Mouse (Mus musculus) olfactory bulb, adult 2 months (tissue): ENCODE measurements at regions not wholly inside any gene's neighbourhood (a gene's known extent, or its start where the extent isn't known, plus 50 kb on each side); places are given as distances from the start of the nearest gene placed in this dataset.
"Not testable (repeated sequence)": the region's sequence is repeated elsewhere in the genome, so short reads cannot be mapped to it uniquely, and the experiment has no call there.

ENCODE experiments used
- H3K27ac ChIP-seq: fragments of 200-500 bp; 2 replicates; pipeline ENCODE4 v1.5.1; 2012; ENCODE audit warnings: low read depth, low read length; ENCODE audit not compliant: insufficient read depth
- H3K4me1 ChIP-seq: fragments of 200-500 bp; 2 replicates; pipeline ENCODE4 v1.6.1; 2012; ENCODE audit warnings: low read length; ENCODE audit not compliant: control insufficient read depth, insufficient read depth
- H3K4me3 ChIP-seq: fragments of 200-500 bp; 2 replicates; pipeline ENCODE4 v1.5.1; 2012; ENCODE audit warnings: mild to moderate bottlenecking, low read depth, low read length, moderate library complexity; ENCODE audit not compliant: insufficient read depth
- CTCF ChIP-seq: fragments of 200-500 bp; IDR thresholded peaks from 2 replicates; pipeline ENCODE4 v1.5.1; 2012; ENCODE audit warnings: low read depth, mild to moderate bottlenecking, low read length, moderate library complexity; ENCODE audit not compliant: insufficient read depth
- POLR2A ChIP-seq: fragments of 200-500 bp; IDR thresholded peaks from 2 replicates; pipeline ENCODE4 v1.6.1; 2012; ENCODE audit warnings: mild to moderate bottlenecking, low read depth, low read length, moderate library complexity; ENCODE audit not compliant: insufficient read depth
- WGBS: fragments of 180-500 bp; shearing (Covaris S2); methylation state at CpG from one replicate; pipeline ENCODE4 v1.1.7; 2018; 5-methylcytosine and 5-hydroxymethylcytosine counted together

GRCm38 (mm10) chr16:76958597-76959392 lies 54.7 kb upstream of the Usp25 start:
- WGBS = 63% methylated on average over 7 of the region's 7 CpGs
- no peaks in the 10 kb centered on the region for H3K4me1 ChIP-seq
- TF ChIP-seq CTCF = no peak
- TF ChIP-seq POLR2A = no peak
- no peak overlapping the region for H3K27ac ChIP-seq
- H3K4me3 ChIP-seq = no peak overlapping the region

GRCm38 (mm10) chr16:76957491-76957890 lies 56.0 kb upstream of the Usp25 start:
- Histone ChIP-seq H3K4me3 (no peak overlapping the region), H3K4me1 (no peaks in the 10 kb centered on the region), H3K27ac (no peak overlapping the region)
- WGBS = 83% methylated on average over 3 of the region's 3 CpGs
- no peak for TF ChIP-seq POLR2A
- no peak for TF ChIP-seq CTCF

GRCm38 (mm10) chr16:76957090-76957489 lies 56.4 kb upstream of the Usp25 start:
- TF ChIP-seq POLR2A (no peak), CTCF (no peak)
- H3K4me3 ChIP-seq = no peak overlapping the region
- 89% methylated on average over 7 of the region's 7 CpGs for WGBS
- H3K4me1 ChIP-seq = no peaks in the 10 kb centered on the region
- no peak overlapping the region for H3K27ac ChIP-seq

GRCm38 (mm10) chr16:76950836-76951486 lies 62.5 kb upstream of the Usp25 start:
- H3K27ac ChIP-seq = no peak overlapping the region
- no peak for TF ChIP-seq POLR2A
- no peak for TF ChIP-seq CTCF
- 34% methylated on average over 10 of the region's 10 CpGs for WGBS

GRCm38 (mm10) chr16:76947011-76947410 lies 66.5 kb upstream of the Usp25 start:
- Histone ChIP-seq H3K27ac (no peak overlapping the region), H3K4me1 (no peaks in the 10 kb centered on the region), H3K4me3 (no peak overlapping the region)
- TF ChIP-seq CTCF (no peak), POLR2A (no peak)
- WGBS = 38% methylated on average over 5 of the region's 5 CpGs

More at GRCm38 (mm10) chr16:76950836-76951486, 62.5 kb upstream of the Usp25 start:
- no peak overlapping the region for H3K4me3 ChIP-seq
- H3K4me1 ChIP-seq = no peaks in the 10 kb centered on the region

- no peak for TF ChIP-seq POLR2A
- TF ChIP-seq CTCF = no peak
- H3K4me3 ChIP-seq = no peak overlapping the region
- 54% methylated on average over 2 of the region's 2 CpGs for WGBS
- H3K4me1 ChIP-seq = no peaks in the 10 kb centered on the region
- no peak overlapping the region for H3K27ac ChIP-seq
Observed at GRCm38 (mm10) chr16:76938128-76938527, 75.4 kb upstream of the Usp25 start.

GRCm38 (mm10) chr16:76927901-76928300 lies 85.6 kb upstream of the Usp25 start:
- no peaks in the 10 kb centered on the region for H3K4me1 ChIP-seq
- H3K27ac ChIP-seq = no peak overlapping the region
- no peak overlapping the region for H3K4me3 ChIP-seq
- TF ChIP-seq CTCF (no peak), POLR2A (no peak)
- 84% methylated on average over 6 of the region's 6 CpGs for WGBS

- not testable (repeated sequence) for H3K4me1 ChIP-seq, H3K4me3 ChIP-seq, H3K27ac ChIP-seq
- WGBS = 98% methylated on average over 11 of the region's 11 CpGs
Observed at GRCm38 (mm10) chr16:76920137-76920536, 93.4 kb upstream of the Usp25 start.

GRCm38 (mm10) chr16:76918598-76918997 lies 94.9 kb upstream of the Usp25 start:
- H3K4me3 ChIP-seq = no peak overlapping the region
- TF ChIP-seq CTCF (no peak), POLR2A (no peak)
- WGBS = 80% methylated on average over 2 of the region's 2 CpGs

More at GRCm38 (mm10) chr16:76918598-76918997, 94.9 kb upstream of the Usp25 start:
- H3K4me1 ChIP-seq = no peaks in the 10 kb centered on the region
- no peak overlapping the region for H3K27ac ChIP-seq
